Mouse (Mus musculus) liver, adult 2 months (tissue): ENCODE measurements around the gene Syngr2. TPM values are rescaled to one million over a fixed set of nuclear protein-coding genes. Genes with fewer than 3 reads are reported as not detected.

Experiments used
- DNase-seq: peaks from one replicate; pipeline ENCODE4 v3.0.0-alpha.2; 2011; ENCODE audit warnings: low read depth, low spot score; ENCODE audit errors: extremely low read depth
- H3K27ac ChIP-seq: fragments of 200-500 bp; replicated peaks from 2 replicates; pipeline ENCODE4 v1.5.1; 2012; ENCODE audit warnings: low read depth, mild to moderate bottlenecking, control low read depth, inconsistent platforms, low read length; ENCODE audit not compliant: insufficient read depth
- H3K27me3 ChIP-seq: fragments of 200-500 bp; 2 replicates; pipeline ENCODE4 v1.6.1; 2012; ENCODE audit warnings: mild to moderate bottlenecking, moderate library complexity, low read length, inconsistent platforms; ENCODE audit not compliant: control insufficient read depth, insufficient read depth
- H3K36me3 ChIP-seq: fragments of 200-500 bp; 2 replicates; pipeline ENCODE4 v1.6.1; 2012; ENCODE audit warnings: low read length, inconsistent platforms; ENCODE audit not compliant: control insufficient read depth, insufficient read depth
- H3K4me1 ChIP-seq: fragments of 200-500 bp; 2 replicates; pipeline ENCODE4 v1.6.1; 2011; ENCODE audit warnings: low read length; ENCODE audit not compliant: control insufficient read depth, insufficient read depth
- H3K4me3 ChIP-seq: fragments of 200-500 bp; 2 replicates; pipeline ENCODE4 v1.5.1; 2011; ENCODE audit warnings: low read depth, mild to moderate bottlenecking, control low read depth, low read length, moderate library complexity; ENCODE audit not compliant: insufficient read depth
- H3K79me2 ChIP-seq: fragments of 200-500 bp; 2 replicates; pipeline ENCODE4 v1.6.1; 2012; ENCODE audit warnings: inconsistent platforms, mild to moderate bottlenecking, low read length, moderate library complexity; ENCODE audit not compliant: control insufficient read depth, insufficient read depth
- H3K9ac ChIP-seq: fragments of 200-500 bp; 2 replicates; pipeline ENCODE4 v1.6.1; 2012; ENCODE audit warnings: low read depth, mild to moderate bottlenecking, control low read depth, inconsistent platforms, low read length
- CTCF ChIP-seq: fragments of 200-500 bp; IDR thresholded peaks from 2 replicates; pipeline ENCODE4 v1.5.1; 2011; ENCODE audit warnings: low read depth, low read length, control low read depth
- POLR2A ChIP-seq: fragments of 200-500 bp; IDR thresholded peaks from 2 replicates; pipeline ENCODE4 v1.6.1; 2011; ENCODE audit warnings: low read length, control low read depth; ENCODE audit not compliant: insufficient read depth; ENCODE audit errors: extremely low read depth
- WGBS: fragments of 180-500 bp; shearing (Covaris S2); methylation state at CpG from one replicate; pipeline ENCODE4 v1.1.7; 2018; 5-methylcytosine and 5-hydroxymethylcytosine counted together
- polyA plus RNA-seq: library from polyadenylated mRNA; depleted of rRNA; stranded (reverse); fragments of >200 nt; gene quantifications from 2 replicates; pipeline ENCODE4 v1.2.3, GENCODE M21; 2012
- total RNA-seq: library from RNA; depleted of rRNA; stranded (reverse); fragments of >200 nt; gene quantifications from 2 replicates; pipeline ENCODE4 v1.2.3, GENCODE M21; 2014

The Syngr2 gene
- total and polyA plus RNA-seq, 2 experiments, result 37.9 to 124 TPM

DNA sequence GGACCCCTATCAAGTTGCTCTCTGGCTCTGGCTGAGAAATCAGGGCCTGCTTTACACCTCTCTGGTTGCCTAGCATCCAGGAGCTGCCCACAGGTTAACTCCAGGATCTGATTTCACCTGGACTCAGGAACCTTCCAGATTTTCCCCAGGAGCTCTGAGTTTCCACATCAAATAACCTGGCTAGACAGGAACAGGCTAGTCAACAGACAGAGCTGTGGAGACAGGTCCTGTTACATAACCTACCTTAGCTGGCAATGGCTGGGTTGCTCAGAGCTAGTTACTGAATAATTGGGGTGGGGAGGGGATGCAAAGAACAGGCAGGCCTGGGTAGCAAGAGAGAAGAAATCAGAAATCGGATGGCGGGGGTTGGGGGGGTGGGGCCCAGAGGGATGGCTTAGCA lies 35.5 kb downstream of the Syngr2 start:
- Histone ChIP-seq H3K9ac (peak overlapping the region; percentile 27), H3K27ac (peak overlapping the region; percentile 98), H3K4me1 (peaks cover 19% of the 10 kb centered on the region), H3K4me3 (no peak overlapping the region), H3K36me3 (no peaks in the 10 kb centered on the region), H3K79me2 (peaks cover 6% of the 10 kb centered on the region; the same call in 1 of the 2 replicates), H3K27me3 (no peaks in the 10 kb centered on the region)
- TF ChIP-seq POLR2A, result no peak
- no peak for TF ChIP-seq CTCF
- WGBS, result 38% methylated on average over 2 of the region's 2 CpGs
- peak; percentile 97 for DNase-seq

DNA sequence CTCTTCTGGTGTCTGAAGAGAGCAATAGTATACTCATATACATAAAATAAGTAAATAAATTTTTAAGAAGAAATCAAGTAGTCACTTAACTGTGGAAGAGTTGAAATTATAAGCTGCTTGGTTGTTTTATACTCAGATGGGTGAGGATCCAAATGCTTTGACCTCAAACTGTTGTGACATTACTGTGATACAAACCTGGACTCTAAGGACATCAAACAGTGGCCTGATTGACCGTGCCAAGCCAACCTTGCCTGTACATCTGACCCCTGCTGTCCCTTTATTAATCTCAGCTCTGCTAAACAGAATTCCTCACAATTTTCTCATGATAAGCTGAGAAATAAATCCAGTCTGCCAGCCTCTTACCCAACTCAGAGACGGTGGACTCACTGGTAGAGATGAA lies 36.2 kb downstream of the Syngr2 start:
- H3K9ac ChIP-seq, result no peak overlapping the region
- peaks cover 6% of the 10 kb centered on the region; the same call in 1 of the 2 replicates for H3K79me2 ChIP-seq
- no peaks in the 10 kb centered on the region for H3K27me3 ChIP-seq
- H3K27ac ChIP-seq, result peak overlapping the region; percentile 97
- peak; percentile 98 for DNase-seq
- H3K4me3 ChIP-seq, result no peak overlapping the region
- H3K36me3 ChIP-seq, result no peaks in the 10 kb centered on the region
- peaks cover 19% of the 10 kb centered on the region for H3K4me1 ChIP-seq
- WGBS, result 25% methylated on average over 2 of the region's 2 CpGs
- no peak for TF ChIP-seq CTCF
- no peak for TF ChIP-seq POLR2A

GRCm38 (mm10) chr11:117846640-117847039 lies 37.2 kb downstream of the Syngr2 start:
- peak; percentile 98 for DNase-seq
- Histone ChIP-seq H3K27ac (peak overlapping the region; percentile 97), H3K36me3 (no peaks in the 10 kb centered on the region), H3K79me2 (peaks cover 6% of the 10 kb centered on the region; the same call in 1 of the 2 replicates), H3K27me3 (no peaks in the 10 kb centered on the region), H3K4me1 (peaks cover 19% of the 10 kb centered on the region), H3K9ac (peak overlapping the region; percentile 59), H3K4me3 (no peak overlapping the region)
- WGBS, result 12% methylated on average over 5 of the region's 5 CpGs
- 0 out of 2 replicates have a peak, but pooled peaks have one; percentile 13 for TF ChIP-seq POLR2A
- TF ChIP-seq CTCF, result no peak

DNA sequence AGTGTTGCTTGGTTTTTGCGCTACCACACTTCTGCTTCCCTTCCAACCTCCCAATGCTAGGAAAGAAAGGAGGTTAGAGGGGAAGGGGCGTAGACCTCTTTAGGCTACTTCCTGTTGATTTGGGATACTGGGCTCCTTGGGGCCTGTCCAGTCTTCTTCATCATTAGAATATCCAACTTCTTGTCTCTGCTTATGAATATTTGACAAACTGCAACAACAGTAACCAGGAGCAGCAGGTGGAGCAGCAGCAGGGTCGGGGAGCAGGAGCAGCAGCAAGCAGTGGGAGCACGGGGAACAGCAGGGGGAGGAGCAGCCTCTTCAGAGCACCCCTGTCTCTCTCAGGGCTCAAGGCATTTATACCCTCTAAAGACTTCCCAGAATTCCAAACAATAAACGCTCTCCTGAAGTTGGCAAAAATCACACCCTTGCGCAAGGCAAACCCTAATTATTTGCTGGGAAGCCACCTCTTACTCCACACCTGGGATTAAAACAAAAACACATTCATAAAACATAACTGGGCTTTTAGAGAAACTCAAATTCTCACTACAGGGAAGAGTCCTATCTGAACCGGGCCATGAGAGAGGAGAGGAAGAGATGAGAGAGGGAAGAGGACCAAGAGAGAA lies 38.2 kb downstream of the Syngr2 start:
- peak; percentile 77 for TF ChIP-seq POLR2A
- TF ChIP-seq CTCF, result no peak
- H3K4me3 ChIP-seq, result peak overlapping the region; percentile 66
- H3K4me1 ChIP-seq, result peaks cover 19% of the 10 kb centered on the region
- H3K36me3 ChIP-seq, result no peaks in the 10 kb centered on the region
- no peaks in the 10 kb centered on the region for H3K27me3 ChIP-seq
- DNase-seq, result peak; percentile 81
- H3K9ac ChIP-seq, result peak overlapping the region; percentile 86
- H3K27ac ChIP-seq, result peak overlapping the region; percentile 80
- WGBS, result 20% methylated on average over 7 of the region's 7 CpGs
- peaks cover 6% of the 10 kb centered on the region; the same call in 1 of the 2 replicates for H3K79me2 ChIP-seq

GRCm38 (mm10) chr11:117848271-117848984 lies 39.0 kb downstream of the Syngr2 start:
- Histone ChIP-seq H3K4me3 (peak overlapping the region; percentile 66), H3K27me3 (no peaks in the 10 kb centered on the region), H3K36me3 (no peaks in the 10 kb centered on the region), H3K27ac (peak overlapping the region; percentile 80), H3K79me2 (peaks cover 6% of the 10 kb centered on the region; the same call in 1 of the 2 replicates), H3K9ac (peak overlapping the region; percentile 86), H3K4me1 (peaks cover 19% of the 10 kb centered on the region)
- peak; percentile 42 for DNase-seq
- WGBS, result 1% methylated on average over 19 of the region's 19 CpGs
- no peak for TF ChIP-seq CTCF
- TF ChIP-seq POLR2A, result 0 out of 2 replicates have a peak, but pooled peaks have one; percentile 25
